Mouse (Mus musculus): ENCODE measurements around the gene Nhlrc4.

Gene Nhlrc4

DNA sequence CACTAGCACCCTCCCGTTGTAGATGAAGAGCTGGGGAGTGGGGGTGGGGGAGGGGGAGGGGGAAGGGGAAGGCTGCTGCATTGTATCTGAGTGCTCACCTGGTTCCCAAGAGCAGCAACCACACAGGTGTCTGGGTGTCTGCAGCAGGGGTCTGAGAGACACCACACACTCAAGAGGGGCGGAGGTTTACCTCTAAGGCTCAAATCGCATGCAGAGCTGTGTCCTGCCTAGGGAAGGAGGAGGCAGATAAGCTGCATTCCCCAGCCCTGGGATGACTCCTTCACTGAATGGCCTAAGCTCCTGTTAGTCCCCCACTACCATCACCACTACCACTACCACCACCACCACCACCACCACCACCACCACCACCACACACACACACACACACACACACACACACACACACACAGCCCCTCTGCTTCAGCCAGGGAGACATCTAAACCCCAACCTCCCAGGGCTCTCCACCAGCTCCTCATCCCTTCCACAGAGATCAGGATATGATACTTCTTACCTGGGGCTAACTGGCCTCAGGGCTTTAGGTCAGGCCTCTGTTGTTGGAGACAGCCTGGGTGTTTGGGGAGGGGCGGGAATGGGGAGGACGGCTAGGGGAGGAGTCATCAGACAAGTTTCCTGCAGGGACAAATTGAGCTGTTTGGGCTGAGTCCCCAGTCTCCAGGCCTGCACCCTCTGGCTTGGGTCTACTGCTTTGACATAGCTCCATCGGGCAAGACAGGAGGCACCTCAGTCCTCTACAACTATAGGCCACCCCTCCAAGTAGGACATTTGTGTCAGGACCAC is at the start of gene Nhlrc4, which contains the start of gene Pigq:
Nhlrc4 (minus strand) TSS at position 596 of the 798 bp plus-strand sequence.
Pigq (minus strand) TSS at position 571 of the 798 bp plus-strand sequence.
- DNase-seq (ENCODE audit: low spot score in 2 of 2) = no peak

DNA sequence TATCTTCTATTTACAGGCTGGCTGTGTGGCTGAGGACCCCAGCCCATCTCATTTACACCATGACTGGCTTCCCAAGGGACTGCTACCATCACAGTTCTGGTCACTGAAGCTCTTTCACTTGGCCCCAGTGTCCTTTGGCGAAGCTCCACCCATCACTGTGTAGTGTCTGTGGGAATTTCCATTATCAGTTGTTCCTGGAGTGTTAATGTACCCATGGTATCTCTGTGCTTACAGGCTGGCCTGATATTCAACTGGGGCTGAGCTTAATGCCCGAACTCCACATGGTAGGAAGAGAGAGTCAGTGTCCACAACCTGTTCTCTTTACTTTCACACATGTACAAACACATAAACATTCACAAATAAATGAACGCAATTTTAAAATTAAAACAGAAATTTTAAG is 48.7 kb upstream of the Nhlrc4 start:
- no peak for DNase-seq (ENCODE audit: low spot score in 2 of 2)

DNA sequence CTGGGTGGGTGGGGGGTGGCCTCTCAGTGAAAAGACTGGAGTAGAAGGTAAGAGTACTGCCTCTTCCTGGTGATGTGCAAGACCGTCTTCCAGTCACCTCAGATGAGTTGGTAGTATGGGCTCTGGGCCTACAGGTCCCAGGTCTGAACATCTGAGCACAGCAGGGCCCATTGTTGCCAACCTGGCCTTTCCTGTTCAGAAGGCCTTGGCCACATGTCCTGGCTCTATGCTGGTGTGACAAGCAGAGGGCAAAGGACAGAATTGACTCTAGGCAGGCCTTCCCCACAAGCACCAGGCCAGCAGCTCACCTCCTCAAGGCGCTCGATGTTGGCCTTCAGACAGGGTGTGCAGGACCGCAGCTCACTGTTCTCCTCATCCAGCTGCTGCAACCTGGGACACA is 47.5 kb upstream of the Nhlrc4 start:
- DNase-seq (ENCODE audit: low spot score in 2 of 2) = no peak

DNA sequence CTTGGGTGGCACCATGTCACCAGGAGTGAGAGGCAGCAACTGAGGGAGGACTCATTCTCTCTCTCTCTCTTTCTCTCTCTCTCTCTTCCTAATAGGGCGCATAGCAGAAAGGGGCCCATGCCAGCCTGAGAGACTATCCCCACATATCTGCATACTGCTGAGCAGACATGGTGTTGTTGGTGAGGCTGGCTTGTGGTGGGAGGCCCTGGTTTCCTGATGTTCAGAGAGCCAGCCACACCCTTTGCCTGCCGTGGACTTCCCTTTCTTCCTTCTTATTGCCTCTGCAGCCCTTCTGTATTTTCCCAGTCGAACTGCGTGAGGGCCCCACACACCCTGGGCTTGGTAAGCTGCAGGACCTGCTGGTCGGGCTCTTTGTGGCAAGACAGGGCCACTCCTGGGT is 45.6 kb upstream of the Nhlrc4 start:
- DNase-seq (ENCODE audit: low spot score in 2 of 2) = no peak

DNA sequence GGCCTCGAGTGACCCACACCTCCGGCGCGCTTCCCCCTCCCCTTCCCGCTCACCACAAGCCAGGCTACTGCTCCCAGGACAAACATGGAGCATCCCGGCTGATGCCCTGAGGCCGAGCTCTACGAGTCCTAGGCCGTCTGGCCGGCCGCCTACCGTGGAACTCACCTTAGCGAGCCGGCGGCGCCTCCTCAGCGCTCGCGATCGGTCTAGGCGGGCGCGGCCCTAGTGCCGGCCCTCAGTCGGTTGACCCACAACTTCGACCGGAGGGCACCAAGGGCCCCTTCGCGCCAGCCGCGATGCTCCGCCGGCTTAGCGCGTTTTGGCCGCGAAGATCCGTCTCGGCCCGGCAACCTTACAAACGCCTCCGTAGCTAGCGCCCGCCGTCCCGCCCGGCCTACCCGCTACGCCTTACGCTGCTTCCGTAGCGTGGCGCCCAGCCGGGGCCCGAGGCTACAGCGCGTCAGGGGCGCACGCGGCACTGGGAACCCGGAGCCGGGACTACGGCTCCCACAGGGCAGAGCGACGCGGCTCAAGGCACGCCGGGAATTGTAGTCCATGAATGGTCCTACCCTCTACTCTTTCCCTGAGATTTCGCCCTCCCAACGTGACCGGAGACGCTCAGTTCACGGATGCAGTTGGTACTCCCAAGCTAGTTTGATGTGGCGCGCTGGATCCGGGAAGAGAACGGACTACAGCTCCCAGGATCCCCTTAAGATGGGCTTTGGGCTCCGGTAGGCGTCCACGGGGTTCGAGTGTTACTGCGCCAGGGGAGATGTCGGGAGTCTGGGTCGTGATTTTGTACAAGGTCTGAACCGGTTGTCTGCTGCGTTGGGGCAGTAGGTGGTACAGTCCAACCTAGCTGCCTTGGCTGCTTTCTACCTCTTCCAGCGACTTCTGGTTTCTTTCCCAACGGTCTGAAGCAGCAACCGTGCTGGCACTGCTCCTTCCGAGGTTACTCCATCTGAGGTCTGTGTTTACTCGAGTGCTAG is 40.8 kb upstream of the Nhlrc4 start, which contains the start of gene Capn15:
Capn15 (minus strand) TSS at position 491 of the 989 bp plus-strand sequence.
- peak; percentile 86 to 93 for DNase-seq (ENCODE audit: low spot score in 2 of 2)

DNA sequence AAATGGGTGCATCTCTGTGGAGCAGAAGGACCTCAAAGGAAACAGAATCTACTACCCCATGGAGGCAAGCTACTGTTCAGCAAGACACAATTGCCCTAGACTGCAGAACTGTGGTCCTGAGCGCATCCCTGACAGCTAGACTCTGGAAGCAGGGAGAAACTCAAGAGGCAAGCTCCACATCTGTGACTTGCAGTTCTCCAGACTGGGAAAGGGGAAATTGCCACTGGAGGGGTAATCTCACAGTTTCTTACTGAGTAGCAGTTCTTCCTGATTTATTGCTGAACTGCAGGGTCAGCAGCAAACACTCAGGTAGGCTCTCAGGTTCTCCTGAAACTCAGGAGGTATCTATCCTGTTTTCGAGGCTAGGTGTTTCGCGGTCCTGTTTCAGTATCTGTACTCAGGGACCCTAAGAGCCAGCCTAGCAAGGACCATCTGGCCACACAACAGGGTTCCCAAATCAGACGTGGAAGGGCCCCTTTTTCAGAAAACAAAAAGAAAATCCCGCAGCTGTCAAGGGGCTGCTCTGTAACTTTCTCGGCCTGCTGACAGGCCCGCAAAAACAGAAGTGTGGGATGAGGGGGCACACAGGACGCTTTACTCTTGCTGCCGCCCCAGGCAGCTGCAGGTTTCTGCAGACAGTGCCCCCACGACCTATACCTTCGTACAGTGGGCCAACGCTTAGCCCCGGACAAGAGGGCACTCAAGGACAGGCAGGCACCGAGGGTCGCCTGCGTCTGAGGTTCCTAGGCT is 40.0 kb upstream of the Nhlrc4 start:
- DNase-seq (ENCODE audit: low spot score in 2 of 2) = peak in 1 of 2 experiments; percentile 24

DNA sequence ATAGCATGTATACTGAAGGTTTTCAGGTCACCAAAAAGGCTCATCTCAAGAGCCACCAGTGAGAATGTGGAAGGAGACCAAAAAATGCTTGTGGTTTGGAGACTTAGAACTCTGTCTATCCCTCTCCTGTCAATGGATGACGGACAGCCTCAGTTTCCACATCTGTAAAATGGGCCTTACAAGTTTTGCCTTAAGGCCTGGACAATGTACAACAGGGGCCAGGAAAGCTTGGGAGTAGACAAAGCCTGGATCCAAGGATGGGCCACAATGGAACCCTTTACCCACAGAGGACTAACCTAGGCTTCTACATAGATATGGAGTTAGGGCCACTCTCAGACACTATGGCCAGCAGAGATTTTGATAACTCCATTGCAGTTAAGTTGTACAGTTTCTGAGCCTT is 39.3 kb upstream of the Nhlrc4 start:
- DNase-seq (ENCODE audit: low spot score in 2 of 2) = no peak

DNA sequence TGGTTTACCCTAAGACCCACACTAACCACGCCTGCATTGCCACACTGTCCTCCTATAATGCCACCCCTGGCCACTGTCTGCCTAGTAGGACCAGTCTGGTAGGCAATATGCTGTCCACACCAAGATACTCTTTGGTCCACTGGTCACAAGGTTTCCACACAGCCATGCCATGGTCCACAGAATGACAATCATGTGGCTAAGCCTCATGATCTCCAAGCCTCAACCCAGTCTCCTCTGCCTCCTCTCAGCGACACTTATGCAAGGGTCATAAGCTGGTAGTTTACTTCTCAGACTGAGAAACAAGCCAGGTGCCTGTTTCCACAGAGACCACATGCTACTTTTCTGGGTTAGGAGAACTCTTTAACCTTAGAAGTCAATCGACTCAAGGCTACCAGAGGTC is 38.2 kb upstream of the Nhlrc4 start:
- DNase-seq (ENCODE audit: low spot score in 2 of 2) = no peak

GRCm38 (mm10) chr17:25980854-25981253 is 36.1 kb upstream of the Nhlrc4 start:
- DNase-seq (ENCODE audit: low spot score in 2 of 2) = no peak

- DNase-seq (ENCODE audit: low spot score in 2 of 2) = no peak
Observed at GRCm38 (mm10) chr17:25979829-25980738, 35.3 kb upstream of the Nhlrc4 start.

DNA sequence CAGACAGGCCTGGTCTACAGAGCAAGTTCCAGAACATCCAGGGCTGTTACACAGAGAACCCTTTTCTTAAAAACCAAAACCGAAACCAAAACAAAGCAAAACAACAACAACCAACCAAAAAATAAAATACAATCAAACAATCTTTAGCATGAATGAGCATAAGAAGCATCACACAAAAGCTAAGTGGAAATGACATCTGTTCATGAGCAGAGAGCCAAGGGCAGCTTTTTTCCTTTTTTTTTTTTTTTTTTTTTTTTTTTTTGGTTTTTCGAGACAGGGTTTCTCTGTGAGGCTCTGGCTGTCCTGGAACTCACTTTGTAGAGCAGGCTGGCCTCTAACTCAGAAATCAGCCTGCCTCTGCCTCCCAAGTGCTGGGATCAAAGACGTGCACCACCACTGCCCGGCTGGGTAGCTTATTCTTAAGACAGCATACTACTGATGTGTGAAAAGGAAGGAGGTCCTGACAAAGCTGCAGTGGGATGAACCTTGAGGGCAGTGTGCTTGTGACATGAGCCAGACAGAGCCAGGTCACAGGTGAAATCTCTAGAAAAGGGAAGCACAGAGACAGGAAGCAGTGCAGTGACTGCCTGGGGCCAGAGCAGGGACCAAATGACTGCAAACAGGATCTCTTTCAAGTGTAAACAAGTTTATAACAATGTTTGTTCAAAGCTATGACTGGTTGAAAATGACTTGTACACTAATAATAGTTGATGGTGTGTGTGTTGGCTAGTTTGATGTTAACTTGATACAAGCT is 26.4 kb upstream of the Nhlrc4 start:
- DNase-seq (ENCODE audit: low spot score in 2 of 2) = no peak

DNA sequence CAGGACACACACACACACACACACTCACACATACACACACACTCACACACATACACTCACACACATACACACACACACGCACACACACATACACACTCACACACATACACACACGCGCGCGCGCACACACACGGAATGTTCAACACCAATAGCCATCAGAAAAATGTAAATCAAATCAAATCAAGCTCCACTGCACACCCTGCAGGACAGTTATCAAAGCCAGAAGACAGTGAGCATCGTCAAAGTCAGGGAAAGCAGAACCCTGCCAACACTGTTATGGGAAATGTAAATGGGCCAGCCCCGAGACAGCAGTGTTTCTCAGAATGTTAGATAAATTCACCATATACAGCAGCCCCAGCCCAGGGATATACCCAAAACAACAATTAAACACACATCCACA is 25.7 kb upstream of the Nhlrc4 start:
- DNase-seq (ENCODE audit: low spot score in 2 of 2) = no peak

GRCm38 (mm10) chr17:25968176-25968575 is 23.4 kb upstream of the Nhlrc4 start:
- DNase-seq (ENCODE audit: low spot score in 2 of 2) = no peak

DNA sequence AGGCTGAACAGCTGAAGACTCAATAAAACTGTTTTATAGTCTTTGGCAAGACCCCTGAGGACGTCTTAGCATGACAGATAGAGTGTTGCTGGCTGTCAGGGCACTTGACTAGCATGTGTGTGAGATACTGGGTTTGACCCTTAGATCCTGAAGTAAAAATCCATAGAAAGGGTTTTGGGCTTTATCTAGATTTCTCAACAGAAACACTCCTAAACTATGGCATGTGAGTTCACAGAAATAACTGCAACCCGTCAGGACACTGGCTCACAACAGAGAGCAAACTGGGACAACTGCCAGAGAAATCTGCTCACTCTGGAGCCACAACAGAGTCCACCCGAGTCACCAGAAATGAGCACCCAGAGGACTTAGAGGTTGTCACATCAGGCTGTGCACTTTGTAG is 22.9 kb upstream of the Nhlrc4 start:
- no peak for DNase-seq (ENCODE audit: low spot score in 2 of 2)

DNA sequence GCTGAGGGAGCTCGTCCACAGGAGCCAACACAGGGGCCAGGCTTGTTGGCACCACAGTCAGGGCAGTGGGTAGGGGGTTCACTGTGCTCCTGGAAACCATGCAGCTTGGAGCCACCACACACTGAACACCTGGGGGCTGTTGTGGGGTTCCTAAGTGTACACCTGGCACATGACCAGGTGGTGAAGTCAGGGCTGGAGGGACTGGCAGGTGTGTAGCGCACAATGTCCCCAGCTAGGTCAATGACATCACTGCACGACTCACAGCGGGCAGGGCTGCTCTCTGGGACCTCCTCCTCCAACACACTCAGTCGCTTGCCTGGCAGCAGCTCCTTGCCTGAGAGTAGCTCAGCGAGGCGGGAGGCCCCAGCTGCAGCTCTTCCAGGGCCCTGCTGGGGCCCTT is 19.5 kb upstream of the Nhlrc4 start:
- DNase-seq (ENCODE audit: low spot score in 2 of 2) = no peak

GRCm38 (mm10) chr17:25962413-25962905 is 17.7 kb upstream of the Nhlrc4 start:
- DNase-seq (ENCODE audit: low spot score in 2 of 2) = no peak

GRCm38 (mm10) chr17:25961566-25961965 is 16.8 kb upstream of the Nhlrc4 start:
- no peak for DNase-seq (ENCODE audit: low spot score in 2 of 2)

DNA sequence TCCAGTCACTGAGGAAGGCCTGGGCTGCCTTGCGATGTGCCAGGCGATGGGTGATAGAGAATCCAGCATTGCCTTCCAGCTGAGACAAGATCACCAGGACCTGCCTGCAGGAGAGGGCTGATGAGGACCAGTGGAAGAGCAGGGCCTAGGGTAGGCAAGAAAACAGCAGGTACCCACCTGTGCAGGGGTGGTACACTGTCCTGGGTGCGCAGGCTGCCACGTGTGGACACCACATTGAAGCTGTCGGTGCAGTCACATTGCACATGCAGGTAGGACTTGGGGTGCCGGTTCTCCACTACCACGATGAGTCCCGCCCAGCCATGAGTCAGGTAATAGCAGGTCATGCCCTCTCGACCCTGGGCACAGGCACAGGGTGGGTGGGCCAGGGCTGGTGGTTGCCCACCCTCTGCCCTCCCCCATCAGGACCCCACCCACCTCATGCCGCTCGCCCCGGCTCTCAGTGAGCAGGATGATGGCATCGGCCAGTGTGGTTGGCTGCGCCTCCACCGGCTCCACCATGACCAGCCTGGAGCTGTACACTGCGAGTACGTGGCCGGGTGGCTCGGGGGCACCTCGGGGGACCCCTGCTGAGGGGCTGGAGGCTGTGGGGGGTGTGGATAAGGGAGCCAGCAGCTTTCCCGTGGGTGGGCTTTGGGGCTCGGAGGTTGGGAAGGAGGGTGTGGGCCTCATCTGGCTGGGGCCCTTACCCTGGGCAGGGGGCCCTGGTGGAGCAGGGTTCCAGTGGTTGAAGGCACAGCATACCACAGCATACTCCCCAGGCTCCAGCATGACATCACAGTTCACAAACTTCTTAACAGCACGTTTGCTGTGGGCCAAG is 15.1 kb upstream of the Nhlrc4 start:
- no peak for DNase-seq (ENCODE audit: low spot score in 2 of 2)
